Mouse (Mus musculus) activated CD4-positive, CD25-positive, alpha-beta regulatory T cell, adult 4 months (primary cell): ENCODE measurements around the gene Gtdc1. TPM values are rescaled to one million over a fixed set of nuclear protein-coding genes. Genes with fewer than 3 reads are reported as not detected.

Experiments
- ATAC-seq: one replicate; pipeline ENCODE4 v1.8.0; 2017
- polyA plus RNA-seq, 2 experiments: library from polyadenylated mRNA; unstranded; fragments of 100-300 nt; shearing (Covaris generic); gene quantifications; one replicate each; pipeline ENCODE4 v1.2.1; 2017

The Gtdc1 gene
- polyA plus RNA-seq, result 10 to 100 TPM; 16.2 to 16.6 TPM

DNA sequence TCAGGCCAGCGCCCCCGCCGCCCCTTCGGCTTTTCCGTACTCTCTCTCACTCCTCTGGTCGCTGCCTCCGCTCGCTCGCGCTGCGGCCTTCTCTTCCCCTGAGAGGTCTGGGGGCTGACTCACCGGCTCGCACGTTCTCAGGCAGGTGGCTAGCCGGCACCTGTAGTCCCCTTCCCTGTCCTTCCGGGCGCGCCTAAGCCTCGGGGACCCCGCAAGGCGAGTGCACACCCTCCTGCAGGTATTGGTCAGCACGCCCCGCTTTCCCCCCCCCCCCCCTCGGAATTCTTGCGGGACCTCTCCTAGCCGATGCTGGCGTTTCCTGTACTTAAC is at the start of gene Gtdc1:
Gene Gtdc1, minus strand, starts transcription at position 176 of the 330 bp plus-strand sequence.
- no peak for ATAC-seq

DNA sequence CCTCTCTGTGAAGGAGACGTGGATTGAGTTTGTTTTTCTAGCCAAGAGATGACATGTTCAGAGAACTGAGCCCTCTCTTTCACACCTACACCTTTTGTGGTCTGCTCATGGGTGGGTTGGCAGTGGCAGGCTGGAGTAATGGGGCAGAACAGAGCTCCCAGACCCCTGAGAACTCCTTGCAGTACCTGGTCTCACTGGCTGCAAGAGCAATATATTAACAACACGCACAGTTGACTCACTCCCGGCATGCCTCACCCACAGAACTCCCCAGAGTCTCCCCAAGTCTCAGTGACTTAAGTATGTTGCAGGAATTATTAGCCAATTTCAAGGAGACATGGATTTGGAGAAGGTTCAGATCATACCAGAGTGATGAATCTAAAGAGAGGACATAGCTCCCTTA is 49.6 kb upstream of the Gtdc1 start:
- ATAC-seq, result no peak

DNA sequence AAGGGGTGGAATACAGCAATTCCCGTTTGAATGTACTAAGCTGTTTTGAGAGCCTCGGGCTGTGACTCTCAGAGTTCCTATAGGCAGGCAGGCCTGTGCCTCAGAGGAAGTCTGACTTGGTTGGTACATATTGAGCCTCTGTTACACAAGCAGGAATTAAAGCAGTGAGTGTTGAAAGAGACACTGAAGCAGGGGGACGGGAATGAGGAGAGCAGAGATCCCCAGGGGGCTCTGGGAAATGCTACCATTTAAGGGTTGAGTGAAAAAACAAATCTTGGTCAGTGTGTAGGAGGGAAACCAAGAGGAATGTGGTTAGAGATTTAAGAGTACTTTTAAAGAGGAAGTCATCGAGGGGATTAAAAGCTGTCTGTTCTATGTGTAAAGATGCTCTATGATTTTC is 49.0 kb upstream of the Gtdc1 start:
- no peak for ATAC-seq

DNA sequence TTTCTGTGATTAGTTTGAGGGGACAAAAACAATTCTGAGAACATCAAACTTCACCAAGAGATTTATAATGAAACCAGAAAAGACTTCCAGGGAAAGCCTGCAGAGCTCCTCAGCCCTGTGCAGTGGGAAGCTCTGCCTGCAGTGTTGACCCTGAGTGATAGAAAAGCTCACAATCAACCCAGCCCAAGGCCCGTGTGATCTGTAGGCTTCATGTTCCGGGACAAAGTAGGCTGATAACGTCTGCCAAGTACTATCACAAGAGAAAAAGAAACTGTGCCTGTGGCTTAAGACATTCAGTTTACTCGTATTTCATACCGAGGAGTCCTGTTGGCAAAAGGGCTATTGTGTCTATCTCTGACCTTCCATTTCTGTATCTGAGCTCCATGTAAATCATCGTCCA is 46.4 kb upstream of the Gtdc1 start:
- no peak for ATAC-seq

DNA sequence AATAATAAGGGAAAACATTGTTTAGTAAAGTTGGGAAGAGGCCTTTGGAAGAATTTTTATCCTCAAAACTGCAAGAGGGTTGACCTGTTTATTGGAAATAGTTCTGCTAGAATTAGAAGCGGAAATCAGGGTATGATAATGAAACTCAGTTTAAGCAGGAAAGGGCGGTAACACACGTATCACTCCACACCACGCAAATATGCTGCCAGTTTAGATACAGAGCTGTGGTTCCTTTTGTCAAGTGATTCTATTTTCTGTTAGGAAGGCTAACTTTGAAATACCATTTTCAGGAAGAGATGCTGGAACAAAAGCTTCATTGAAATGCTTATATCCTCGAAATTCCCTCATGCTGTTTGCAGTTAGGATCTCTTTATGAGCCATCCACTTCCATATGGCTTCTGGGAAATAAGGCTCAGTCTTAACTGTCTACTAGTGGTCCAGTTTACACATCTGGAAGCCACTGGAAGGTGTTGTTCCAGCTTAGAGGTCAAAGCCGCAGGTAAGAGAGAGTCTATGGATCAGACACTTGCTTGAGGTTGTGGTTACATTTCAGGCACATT is 42.7 kb upstream of the Gtdc1 start:
- no peak for ATAC-seq

DNA sequence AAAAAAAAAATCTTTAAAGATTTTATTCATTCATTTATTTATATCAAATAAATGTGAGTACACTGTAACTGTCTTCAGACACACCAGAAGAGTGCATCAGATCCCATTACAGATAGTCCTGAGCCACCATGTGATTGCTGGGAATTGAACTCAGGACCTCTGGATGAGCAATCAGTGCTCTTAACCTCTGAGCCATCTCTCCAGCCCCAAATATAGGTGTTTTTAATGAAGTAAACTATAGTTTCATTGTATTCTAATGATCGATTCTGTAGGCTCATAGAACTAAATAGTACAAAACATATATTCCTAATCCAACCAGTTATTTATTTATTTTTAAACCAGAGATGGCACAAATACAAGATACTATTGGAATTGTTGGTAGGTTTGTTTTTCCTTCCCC is 42.2 kb upstream of the Gtdc1 start:
- no peak for ATAC-seq

DNA sequence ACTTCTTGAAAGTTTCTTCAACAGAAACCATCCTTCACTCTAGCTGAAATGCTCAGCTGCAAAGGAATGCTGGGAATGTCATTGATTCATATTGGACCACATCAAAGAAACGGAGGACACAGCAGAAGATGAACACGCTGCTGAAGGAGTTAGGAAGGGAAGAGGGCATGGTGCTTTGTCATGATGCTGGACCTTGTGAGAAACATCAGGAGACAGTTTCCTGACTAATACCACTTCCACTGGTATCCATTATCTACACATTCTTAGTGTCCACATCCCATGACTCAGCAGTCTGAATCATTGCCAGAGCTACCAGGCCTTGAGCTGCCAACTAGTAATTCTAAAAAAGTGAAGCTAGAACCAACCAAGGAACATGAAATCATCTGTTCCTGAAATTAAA is 41.8 kb upstream of the Gtdc1 start:
- no peak for ATAC-seq

DNA sequence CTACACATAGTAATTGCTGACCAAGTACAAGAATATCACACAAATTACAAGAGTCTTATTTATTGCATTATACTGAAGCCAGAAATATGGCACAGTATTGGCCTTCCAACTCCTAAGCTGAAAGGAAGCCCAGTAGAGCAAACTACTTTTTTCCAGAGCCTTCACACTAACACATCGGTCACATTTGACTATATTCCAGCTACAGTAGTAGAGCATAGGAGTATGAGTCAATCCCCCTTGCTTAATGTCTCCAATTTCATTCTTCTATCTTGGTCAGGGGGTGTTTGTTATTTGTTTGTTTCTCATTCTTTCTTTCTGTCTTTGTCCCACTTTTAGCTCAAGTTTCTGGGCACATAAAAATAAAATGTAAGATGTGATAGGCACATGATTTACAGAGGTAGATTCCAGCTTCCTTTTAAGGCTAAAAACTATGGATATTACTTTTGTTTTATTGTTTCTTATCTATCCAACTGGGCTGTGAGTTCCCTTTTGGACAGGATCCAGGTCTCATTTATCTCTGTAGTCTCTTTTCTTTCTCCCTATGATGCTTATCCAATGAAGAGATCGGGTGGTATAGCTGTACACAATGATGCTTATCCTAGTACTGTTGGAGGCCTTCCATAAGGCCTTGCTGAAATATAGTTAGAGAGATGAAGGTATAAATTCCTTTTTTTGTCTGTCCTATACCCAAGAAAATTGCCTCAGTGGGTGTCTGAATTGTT is 38.5 kb upstream of the Gtdc1 start:
- ATAC-seq, result no peak

DNA sequence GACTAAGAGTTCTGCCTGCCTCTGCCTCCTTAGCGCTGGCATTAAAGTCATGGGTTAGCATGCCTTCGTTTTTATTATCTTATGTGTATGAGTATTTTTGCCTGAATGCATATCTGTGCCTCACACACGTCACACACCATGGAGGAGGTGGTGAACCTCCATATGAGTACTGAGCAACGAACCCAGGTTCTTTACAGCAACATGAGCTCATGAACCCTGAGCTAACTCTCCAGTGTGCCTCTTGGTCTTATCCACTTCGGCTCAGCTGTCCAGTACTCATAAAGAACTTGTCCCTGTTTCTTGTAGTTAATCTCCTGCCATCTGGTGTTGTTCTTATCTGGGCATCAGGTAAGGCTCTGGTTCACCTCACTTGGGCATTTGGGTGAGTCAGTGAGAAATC is 35.2 kb upstream of the Gtdc1 start:
- no peak for ATAC-seq

DNA sequence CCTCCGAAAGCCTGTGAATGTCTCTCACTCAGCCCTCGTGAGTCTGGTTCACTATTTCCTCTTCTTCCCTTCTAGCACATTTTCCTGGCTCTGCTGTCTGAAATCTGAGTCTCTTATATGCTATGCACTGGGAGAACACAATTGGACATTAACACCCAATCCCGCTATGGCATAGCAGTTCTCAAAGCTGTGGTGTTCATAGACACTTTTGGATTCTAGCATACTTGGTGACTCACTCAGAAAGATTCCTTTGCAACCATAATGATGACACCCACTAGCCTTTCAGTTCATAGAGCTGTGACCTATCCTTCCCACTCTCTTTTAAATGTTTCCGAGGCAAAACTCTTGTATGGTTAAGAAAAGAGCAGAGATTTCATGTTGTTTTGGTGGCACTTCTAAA is 33.7 kb upstream of the Gtdc1 start:
- no peak for ATAC-seq

DNA sequence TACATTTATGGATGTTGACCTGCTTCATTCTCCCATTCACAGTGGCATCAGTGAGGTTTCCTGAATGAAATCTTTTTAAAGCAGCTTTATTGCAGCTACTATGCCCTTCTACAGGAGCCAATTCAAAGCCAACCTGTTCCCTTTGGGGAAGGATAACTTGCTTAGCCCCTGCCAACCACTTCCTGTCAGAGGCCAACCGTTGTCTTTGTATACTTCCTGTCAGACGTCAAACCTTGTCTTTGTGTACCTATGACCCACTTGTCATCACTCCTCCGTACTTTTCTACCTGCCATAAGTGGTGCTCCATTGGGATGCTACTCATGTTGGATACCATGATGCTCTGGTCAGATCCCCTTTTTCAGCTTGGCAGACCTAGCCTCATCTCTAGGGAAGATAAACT is 33.1 kb upstream of the Gtdc1 start:
- ATAC-seq, result peak; percentile 92

DNA sequence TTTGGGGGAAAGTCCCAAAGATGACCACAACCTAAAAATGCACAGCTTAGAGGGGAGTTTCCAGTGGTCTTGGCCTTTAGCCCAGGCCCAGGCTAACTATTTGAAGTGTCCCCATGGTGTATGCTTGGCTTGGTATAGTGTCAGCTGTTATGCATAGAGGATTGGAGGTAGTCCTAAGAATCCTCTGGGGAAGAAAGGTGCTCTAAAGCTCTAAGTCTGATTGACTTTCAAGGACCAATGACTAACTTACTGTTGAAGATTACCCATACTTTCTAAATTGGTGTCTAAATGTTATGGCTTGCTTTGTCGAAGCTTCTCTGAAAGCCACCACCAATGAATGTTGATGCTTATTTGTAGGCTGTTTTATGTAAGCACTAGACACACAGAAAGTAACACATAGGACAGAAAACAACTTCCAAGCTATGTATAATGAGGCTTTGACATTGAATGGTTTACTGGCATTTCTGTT is 29.9 kb upstream of the Gtdc1 start:
- ATAC-seq, result no peak

DNA sequence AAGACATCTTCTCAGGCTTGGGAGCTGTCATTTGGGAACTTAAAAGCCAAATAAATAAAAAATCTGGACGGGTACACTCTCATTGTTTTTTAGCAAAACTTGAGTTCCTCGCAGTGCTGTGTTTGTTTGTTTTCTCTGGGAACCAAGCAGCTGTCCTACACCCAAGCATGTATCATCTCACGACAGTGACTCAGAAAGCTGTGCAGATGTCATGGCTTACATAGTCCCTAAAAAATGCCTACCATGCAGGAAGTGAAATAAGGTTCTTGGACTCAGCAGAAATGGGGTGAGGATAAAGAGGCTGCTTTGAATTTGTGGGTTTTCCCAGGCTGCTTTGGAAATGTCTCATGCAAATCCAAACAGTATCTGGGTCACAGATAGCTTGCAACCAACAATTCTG is 28.8 kb upstream of the Gtdc1 start:
- no peak for ATAC-seq

DNA sequence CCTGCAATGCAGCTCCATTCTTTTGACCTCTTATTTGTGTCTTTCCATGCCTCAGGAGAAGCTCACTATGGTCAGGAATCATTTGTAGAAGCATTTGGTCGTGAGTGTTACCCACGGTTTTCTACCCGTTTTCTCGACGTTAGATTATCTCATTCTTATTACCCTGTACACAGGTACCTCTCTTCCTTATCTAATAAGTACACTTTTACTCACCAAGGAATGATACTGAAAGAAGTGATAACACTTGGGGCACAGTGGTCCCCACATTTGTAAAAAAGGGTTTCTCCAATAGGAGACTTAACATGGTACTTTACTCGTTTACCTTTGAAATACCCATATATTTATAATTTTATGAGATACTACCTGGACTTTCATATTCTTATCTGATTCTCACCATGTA is 28.0 kb upstream of the Gtdc1 start:
- ATAC-seq, result no peak

DNA sequence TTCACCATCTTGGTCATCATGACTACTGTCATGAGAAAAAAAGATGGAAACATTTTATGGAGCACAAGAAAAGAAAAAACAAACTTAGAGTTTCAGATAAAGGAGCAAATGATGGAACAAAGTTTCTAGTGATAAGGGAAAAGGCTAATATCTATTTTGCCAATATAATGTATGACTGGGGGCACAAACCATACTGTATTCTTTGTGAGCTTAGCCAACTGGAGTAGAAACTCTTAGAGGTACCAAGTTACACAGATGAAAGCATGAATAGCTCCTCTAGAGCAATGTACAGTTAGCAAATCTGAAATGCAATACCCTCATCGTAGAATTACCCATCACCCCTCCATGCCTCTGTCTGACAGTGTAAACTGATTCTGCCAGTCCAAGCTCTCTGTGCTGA is 26.7 kb upstream of the Gtdc1 start:
- ATAC-seq, result no peak

DNA sequence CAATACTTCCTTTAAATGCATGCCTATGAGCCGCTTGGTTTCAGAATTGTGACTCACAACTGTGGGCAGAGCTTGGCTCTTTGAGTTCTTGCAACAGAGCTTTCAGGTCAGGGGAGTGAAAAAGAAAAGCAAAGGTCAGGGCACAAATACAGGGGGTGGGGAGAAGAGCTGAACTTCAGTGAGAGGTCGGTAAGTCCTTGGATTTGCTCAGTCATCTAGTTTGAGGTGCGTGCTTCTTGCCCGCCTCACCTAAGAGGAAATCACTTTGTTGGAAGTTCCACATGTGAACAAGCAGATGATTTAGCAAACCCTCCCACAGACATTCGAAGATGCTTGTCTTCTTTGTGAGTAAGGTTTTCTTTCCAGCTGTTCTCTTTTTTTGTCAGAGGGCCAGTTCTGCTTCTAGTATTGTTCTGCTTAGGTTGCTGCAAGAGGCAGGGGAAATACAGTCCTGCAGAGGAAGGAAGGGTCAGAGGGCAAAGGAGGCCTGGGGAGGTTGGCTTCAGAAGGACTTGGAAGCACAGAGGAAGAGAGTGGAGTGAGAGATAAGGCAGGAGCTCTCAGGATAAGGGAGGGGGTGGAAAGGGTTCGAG is 25.5 kb upstream of the Gtdc1 start:
- ATAC-seq, result peak; percentile 48

DNA sequence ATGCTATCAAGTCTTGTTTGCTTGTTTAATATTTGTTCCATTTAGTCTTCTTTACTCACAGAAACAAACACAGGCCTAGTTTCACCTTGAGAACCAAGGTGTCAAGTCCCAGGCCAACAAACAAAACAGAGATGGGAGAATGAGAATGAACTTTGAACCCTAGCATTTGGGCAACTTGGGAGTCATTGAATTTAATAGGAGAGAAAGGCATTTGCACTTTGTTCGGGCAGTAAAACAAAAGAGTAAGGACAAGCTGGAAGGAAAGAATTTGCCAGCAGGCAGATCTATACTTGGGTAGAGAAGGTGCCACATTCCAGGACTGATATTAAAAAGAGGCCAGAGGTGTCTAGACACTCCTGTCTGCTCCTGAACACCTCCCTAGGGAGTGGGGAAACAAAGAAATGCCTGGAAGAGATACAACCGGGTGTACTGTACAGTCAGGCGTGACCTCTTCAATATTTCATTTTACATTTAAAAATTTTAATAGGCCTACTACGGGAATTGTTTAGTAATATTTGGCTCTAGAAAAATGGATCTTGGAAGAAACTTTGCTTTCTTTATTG is 24.3 kb upstream of the Gtdc1 start:
- ATAC-seq, result no peak

DNA sequence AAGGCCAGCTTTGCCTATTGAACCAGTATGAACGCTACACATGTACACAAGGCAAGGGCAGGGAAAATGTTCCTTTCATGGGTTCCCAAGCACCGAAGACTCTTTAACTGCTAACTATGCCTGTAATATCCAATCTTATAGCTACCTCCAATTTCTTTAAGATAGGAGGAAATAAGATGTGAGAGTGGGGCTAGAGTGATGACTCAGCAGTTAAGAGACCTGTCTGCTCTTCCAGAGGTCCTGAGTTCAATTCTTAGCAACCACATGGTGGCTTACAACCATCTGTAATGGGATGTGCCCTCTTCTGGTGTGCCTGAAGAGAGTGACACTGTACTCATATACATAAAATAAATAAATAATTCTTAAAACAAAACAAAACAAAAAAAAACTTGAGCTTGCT is 17.2 kb upstream of the Gtdc1 start:
- ATAC-seq, result no peak

DNA sequence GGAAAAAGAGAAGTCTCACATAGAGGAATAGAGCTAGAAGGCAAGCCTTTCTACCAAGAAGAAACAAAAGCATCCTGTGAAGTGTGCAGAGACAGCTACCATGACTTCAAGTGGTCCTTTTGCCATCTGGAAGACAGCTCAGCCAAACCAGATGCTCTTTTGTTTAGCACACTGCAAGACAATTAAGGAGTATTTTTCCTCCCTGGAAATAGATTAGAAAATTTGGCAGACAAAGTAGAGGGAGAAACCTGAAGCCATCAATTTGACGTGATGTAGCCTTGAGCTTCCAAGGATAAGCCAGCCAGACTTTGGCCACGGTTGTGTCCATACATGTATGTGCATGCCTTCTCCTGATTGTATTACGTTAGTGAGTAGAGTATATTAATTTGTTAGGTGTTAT is 3.5 kb upstream of the Gtdc1 start:
- ATAC-seq, result no peak

DNA sequence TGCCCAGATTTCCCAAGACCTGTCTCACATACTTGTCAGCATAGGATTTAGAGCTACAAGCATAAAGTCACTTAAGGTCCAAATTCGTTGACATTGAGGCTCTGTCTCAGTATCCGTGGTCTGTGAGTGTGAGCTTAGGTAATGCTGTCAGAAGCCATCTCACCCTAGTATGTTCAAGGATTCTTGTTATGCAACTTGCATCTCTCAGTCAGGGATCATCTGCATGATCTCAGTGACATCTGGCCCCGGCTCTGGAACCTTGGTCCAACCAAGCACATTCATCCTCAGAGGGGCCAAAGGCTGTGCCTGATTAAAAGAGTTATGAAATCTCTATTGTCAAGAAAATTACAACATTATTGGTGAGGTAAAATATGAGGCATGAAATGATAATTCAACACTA is 1.2 kb upstream of the Gtdc1 start:
- ATAC-seq, result no peak

DNA sequence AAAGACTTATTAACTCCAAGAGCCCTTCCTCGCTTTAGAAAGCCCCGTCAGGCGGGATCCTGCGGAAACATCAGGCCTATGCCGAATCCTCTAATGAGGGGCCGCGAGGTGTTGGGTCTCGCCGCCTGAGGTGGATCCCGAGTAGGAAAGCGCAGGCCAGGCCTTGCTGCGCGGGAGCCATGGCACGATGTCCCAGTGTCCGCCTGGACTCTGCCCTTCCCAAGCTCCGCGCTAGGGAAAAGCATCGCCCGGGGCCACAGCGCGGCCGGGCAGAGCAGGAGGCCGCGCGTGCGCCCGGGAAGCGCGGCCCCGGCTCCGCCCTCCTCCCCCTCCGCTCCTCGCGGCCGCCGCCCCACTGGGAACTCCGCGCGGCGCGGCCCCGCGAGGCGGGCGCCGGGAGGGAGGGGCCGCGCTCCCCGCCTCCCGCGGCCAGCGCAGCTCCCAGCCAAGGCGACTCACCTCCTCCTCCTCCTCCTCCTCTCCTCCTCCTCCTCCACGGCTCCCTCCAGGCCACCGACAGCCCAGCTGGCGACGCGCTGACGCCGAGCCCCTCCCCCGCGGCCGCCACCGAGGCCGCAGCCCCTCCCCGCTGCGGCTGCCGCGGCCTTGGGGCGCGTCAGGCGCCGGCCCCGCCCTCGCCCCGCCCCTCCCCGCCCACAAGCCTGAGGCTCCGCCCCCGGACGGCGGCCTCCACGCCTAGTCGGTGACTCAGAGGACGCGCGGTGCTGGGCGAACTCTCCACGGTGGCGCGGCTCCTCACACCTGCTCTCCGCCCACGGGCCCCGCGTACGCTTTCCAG is 575 bp downstream of the Gtdc1 start:
- peak; percentile 74 for ATAC-seq

DNA sequence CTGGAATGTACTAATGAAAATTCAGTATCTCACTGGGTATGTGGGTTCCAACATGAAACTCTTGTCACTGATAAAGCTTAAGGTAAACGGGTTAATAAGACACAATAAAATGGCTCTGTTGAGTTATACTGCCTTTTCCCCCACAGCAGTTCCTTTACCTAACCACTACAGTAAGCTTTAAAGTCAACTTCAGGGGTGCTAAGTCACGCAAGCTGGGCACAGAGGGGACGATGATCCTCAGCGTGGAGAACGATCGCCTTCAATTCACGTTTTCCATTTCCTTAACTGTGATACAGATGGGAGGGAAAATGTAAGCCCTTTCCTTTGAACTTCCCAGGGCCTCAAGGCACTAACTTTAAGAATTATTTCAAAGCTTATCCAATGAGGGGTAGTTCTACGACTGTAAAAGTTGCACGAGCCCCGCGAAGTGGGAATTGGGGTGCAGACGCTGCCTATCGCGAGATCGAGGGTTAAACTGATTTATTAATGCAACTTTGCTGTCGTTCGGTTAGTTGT is 1.2 kb downstream of the Gtdc1 start:
- ATAC-seq, result peak; percentile 12

DNA sequence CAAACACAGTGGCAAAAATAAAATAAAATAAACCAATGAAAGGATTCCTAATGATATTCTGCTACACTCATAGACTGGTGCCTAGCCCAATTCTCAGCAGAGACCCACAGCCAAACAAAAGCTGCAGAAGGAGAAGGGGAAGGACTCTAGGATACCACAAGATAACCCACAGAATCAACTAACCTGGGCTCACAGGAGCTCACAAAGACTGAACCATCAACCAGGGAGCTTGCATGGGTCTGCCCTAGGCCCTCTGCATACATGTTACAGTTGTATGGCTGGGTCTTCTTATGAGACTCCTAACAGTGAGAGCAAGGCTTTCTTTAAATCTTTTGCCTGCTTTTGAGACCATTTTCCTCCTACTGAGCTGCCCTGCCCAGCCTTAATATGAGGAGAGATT is 2.8 kb downstream of the Gtdc1 start:
- no peak for ATAC-seq
